Mouse (Mus musculus) brain, embryonic 14.5 days (tissue): ENCODE data around the gene Taf5. TPM values are rescaled to one million over a fixed set of nuclear protein-coding genes. Genes with fewer than 3 reads are reported as not detected.

Experiments
- DNase-seq: peaks from one replicate; pipeline ENCODE4 v3.0.0-alpha.2; 2011; ENCODE audit warnings: low read depth
- CTCF ChIP-seq: fragments of 200-500 bp; IDR thresholded peaks from 2 replicates; pipeline ENCODE4 v1.5.1; 2012; ENCODE audit warnings: inconsistent platforms, mild to moderate bottlenecking, moderate library complexity, borderline replicate concordance; ENCODE audit not compliant: insufficient read depth, insufficient read length; ENCODE audit errors: extremely low read depth
- POLR2A ChIP-seq: fragments of 200-500 bp; IDR thresholded peaks from 2 replicates; pipeline ENCODE4 v1.6.1; 2012; ENCODE audit warnings: mild to moderate bottlenecking, inconsistent platforms, borderline replicate concordance; ENCODE audit not compliant: poor library complexity, insufficient read depth, insufficient read length, severe bottlenecking; ENCODE audit errors: extremely low read depth
- polyA plus RNA-seq: library from polyadenylated mRNA; depleted of rRNA; stranded (reverse); fragments of >200 nt; gene quantifications from 2 replicates; pipeline ENCODE4 v1.2.3, GENCODE M21; 2012; rRNA removed

Gene Taf5
- 10.8 and 11.0 TPM in 2 replicates for polyA plus RNA-seq

- peak; percentile 99 for DNase-seq
- TF ChIP-seq CTCF (no peak), POLR2A (peak; percentile 95)
These were observed at the start of gene Taf5 for GRCm38 (mm10) chr19:47067096-47067882. Gene Taf5, plus strand, starts transcription at chr19:47067746.

- 0 out of 2 replicates have a peak, but pooled peaks have one; percentile 6 for TF ChIP-seq CTCF
- no peak for TF ChIP-seq POLR2A
- peak; percentile 63 for DNase-seq
These were observed 49.7 kb upstream of the Taf5 start for GRCm38 (mm10) chr19:47017831-47018230.

DNA sequence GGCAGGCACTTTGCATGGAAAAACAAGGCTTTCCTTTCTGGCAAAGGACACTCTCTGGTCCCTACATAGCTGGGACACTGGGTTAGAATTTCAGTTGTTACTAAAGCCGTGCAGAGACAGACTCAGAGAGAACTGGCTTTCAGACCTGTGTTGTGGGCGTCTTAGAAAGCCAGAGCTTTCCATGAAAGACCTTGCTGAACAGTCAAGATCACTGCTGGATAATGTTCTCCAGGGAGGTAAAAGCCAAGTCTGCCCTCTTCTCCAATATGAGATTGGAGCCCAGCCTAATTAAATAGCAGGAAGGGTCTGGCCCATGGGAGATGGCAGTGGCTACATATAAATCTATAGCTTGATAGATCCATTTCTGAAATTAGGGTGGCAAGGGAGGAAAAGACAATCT lies 49.2 kb upstream of the Taf5 start:
- no peak for DNase-seq
- TF ChIP-seq POLR2A (no peak), CTCF (no peak)

DNA sequence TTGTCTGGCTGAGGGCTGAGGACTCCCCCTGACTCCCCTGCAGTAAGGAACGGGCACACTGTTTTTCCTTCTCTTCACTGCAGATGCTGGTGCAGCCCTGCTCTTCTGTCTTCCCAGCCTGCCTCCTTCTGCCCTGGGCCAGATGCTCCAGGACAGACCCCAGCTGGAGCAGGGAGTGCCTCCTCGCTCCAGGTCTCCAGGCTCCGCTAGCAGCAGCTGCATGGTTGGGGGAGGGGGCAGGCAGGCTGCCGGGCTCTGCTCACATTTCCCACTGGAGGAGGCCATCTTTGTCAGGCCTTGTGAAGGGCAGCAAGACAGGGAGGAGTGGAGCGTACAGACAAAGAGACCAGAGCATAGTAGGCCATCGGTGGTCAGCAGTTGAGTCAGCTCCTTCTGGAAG lies 48.2 kb upstream of the Taf5 start:
- peak; percentile 75 for DNase-seq
- TF ChIP-seq CTCF (no peak), POLR2A (no peak)

- DNase-seq = no peak
- TF ChIP-seq POLR2A (no peak), CTCF (no peak)
These were observed 44.8 kb upstream of the Taf5 start for GRCm38 (mm10) chr19:47022709-47023108.

DNA sequence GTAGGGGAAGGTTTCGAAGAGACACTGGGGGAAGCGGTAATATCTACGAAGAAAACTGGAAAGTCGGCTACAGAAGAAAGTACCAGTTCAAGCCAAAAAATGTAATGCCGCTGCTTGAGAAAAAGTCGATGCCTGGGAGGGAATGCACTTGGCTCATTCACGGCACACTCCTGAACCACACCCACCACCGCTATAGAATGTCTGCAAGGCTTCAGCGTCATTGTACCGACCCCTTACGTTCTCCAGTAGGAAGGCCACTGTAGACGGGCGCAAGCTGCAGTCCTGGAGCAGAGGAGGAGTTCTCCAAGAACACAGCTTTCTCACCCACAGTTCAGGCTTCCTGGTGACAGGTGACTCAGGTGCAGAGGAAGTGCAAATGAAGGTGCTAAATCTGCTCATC lies 44.0 kb upstream of the Taf5 start:
- TF ChIP-seq POLR2A (no peak), CTCF (no peak)
- no peak for DNase-seq

- no peak for TF ChIP-seq CTCF
- no peak for TF ChIP-seq POLR2A
- DNase-seq = no peak
These were observed 42.6 kb upstream of the Taf5 start for GRCm38 (mm10) chr19:47024954-47025353.

DNA sequence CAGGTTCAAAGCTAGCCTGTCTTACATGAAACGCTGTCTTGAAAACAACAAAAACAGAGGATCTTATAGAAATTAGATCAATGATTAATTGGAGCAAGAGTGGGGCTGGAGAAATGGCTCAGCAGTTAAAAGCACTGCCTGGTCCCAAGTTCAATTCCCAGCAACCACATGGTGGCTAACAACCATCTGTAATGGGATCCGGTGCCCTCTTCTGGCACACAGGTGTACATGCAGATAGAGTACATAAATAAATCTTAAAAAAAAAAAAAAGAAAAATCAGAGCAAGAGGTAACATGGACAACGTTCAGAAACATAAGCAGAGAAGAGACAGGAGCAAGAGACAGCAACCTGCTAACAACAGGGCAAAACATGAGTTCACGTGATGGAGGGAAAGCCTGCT lies 41.0 kb upstream of the Taf5 start:
- no peak for TF ChIP-seq POLR2A
- no peak for TF ChIP-seq CTCF
- DNase-seq = no peak

DNA sequence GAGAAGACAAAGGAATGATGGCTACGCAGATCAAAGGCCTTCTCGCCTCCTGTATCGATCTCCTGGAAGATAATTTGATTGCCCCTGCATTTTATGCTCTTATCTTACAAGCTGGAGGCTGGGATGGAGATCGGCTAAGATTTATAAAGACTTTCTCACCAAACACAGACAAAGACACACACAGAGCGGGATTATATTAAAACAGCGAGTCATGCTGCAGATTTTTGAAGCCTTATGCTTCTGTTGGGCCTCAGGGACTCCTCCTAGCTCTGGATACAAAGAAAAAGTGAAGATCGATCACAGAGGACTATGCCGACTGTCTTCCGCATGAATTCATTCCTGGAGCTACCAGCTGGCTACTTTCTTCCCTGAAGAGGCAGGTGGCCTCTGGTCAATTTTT lies 37.8 kb upstream of the Taf5 start:
- no peak for TF ChIP-seq POLR2A
- no peak for TF ChIP-seq CTCF
- DNase-seq = peak; percentile 45

DNA sequence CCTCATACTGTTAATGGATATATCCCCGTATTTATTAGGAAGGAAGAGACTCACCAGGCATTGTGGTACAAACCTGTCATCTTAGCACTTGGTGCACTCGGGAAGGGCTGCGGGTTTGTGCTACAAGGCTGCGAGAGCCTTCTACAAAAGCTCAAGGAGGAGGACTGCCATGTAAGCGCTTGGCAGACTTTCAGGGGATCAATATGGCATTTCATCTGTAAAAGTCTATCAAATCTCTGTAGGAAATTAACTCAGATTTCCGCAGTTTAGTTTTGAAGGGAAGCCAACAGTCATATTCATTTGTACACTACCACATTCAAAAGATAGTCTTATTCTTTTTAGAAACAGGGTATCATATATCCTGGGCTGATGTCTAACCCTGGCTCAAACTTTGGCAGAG lies 35.8 kb upstream of the Taf5 start:
- peak; percentile 46 for DNase-seq
- no peak for TF ChIP-seq CTCF
- no peak for TF ChIP-seq POLR2A

DNA sequence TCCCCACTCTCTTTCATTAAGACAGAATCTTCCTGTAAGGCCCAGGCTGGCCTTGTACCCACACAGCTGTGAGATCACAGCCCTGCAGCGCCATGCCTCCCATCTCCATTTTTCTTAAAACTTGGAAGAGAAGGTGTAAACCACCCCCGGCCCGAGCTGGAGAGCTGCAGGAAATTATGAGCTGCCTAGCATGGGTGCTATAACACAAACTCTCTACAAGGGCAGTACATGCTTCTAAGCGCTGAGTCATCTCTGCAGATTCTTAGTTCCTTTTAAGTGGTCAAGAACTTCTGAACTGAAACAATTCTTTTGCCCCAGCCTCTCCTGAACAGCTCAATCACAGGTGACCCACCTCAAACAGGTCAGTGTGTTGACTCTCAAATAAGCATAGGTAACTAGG lies 32.6 kb upstream of the Taf5 start:
- TF ChIP-seq POLR2A = no peak
- TF ChIP-seq CTCF = no peak
- DNase-seq = no peak

DNA sequence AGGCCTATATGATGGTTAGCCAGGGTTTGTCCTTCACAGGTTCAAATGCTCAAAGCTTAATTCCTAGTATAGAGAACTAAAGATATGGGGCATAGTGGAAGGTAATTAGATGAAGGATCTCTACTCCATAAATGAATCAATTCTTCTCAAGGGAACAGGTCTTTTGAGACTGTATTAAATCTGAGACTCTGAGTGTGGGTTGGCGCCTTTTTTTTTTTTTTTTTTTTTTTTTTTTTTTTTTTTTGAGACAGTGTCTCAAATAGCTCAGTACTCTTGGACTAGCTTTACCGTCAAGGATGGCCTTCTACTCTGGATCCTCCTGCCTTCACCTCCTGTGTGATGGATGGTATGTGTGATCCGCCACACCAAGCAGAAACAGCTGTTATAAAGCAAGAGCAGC lies 30.9 kb upstream of the Taf5 start:
- TF ChIP-seq POLR2A (no peak), CTCF (no peak)
- DNase-seq = no peak

- TF ChIP-seq POLR2A = no peak
- TF ChIP-seq CTCF = no peak
These were observed 26.6 kb upstream of the Taf5 start for GRCm38 (mm10) chr19:47040720-47041473.

GRCm38 (mm10) chr19:47043608-47044007 lies 23.9 kb upstream of the Taf5 start:
- TF ChIP-seq CTCF = no peak
- no peak for TF ChIP-seq POLR2A
- peak; percentile 32 for DNase-seq

More at GRCm38 (mm10) chr19:47040720-47041473, 26.6 kb upstream of the Taf5 start:
- DNase-seq = no peak

DNA sequence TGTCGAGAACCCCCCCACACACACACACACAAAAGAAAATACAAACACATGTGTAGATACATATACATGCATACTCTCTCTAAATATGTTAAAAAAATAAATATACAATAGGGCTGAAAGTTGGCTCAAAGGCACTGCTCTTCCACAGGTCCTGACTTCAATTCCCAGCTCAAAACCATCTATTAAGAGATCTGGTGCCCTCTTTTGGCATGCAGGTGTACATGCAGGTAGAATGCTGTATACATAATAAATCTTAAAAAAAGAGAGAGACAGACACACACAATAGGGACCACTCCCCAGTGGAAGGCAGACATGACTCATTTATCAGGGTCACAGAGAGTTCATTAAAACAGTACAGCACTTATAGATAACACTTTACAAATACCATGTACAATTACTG lies 21.2 kb upstream of the Taf5 start:
- no peak for DNase-seq
- no peak for TF ChIP-seq POLR2A
- no peak for TF ChIP-seq CTCF
